In the genomic region with DNA sequence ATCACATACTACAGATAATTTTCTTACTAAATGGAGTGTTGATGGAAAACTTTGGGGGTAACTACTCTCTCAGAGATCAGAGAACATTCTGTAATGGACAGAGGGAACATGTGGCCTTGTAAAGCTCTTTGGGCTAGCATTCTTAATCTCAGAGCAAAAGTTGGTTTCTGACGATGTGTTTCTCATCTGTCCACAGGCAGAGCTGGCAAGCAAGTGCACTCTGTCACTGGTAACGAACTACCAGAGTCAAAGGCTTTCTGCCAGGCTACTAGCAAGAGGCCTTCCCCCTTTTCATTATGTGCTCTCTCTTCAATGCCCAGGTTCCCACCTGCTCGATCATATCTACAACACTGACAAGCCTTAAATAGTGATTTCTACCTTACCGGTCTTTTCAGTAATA, we compare ENCODE assay signal across 1 mouse cellular context.
TF ChIP-seq lines count a peak whose summit lies in the region.

No protein-coding gene starts in this region.

TF ChIP-seq in CH12.LX, 34 proteins besides CTCF, POLR2A, EP300 and RAD21 (continued from another document):
- TF ChIP-seq MAFK (IDR thresholded peaks at IDR 0.05; ENCODE audit: insufficient replicate concordance, low read length) = no peak
